Mouse (Mus musculus) myocyte (in vitro differentiated cells): ENCODE results near the gene Tnfrsf13b.

ENCODE experiments used
- CEBPB ChIP-seq: IDR thresholded peaks from 2 replicates; pipeline ENCODE4 v1.6.1; 2011; ENCODE audit warnings: mild to moderate bottlenecking, moderate library complexity; ENCODE audit not compliant: poor library complexity, insufficient read depth, severe bottlenecking
- E2F4 ChIP-seq: IDR thresholded peaks from one replicate; pipeline ENCODE4 v1.6.1; 2011; ENCODE audit warnings: mild to moderate bottlenecking, control low read depth, moderate library complexity; ENCODE audit not compliant: insufficient read depth
- MAX ChIP-seq: IDR thresholded peaks from one replicate; pipeline ENCODE4 v1.6.1; 2011; ENCODE audit warnings: low read depth, mild to moderate bottlenecking, control low read depth
- MYOD1 ChIP-seq, 3 experiments: IDR thresholded peaks; one replicate each; pipeline ENCODE4 v1.6.1; 2011; ENCODE audit warnings: control low read depth in 2 of 3, low read depth in 2 of 3, mild to moderate bottlenecking in 2 of 3, moderate library complexity in 1 of 3; ENCODE audit not compliant: insufficient read length in 2 of 3, control insufficient read depth in 1 of 3
- MYOG ChIP-seq, 3 experiments: IDR thresholded peaks; one replicate each; pipeline ENCODE4 v1.6.1; 2011; ENCODE audit warnings: control low read depth in 2 of 3, low read depth in 2 of 3, mild to moderate bottlenecking in 2 of 3; ENCODE audit not compliant: insufficient read length in 2 of 3, control insufficient read depth in 1 of 3, insufficient read depth in 1 of 3
- POLR2A ChIP-seq: IDR thresholded peaks from one replicate; pipeline ENCODE4 v1.6.1; 2011; ENCODE audit warnings: low read depth, mild to moderate bottlenecking, control low read depth, moderate library complexity; ENCODE audit not compliant: insufficient read length
- POLR2AphosphoS2 ChIP-seq: IDR thresholded peaks from one replicate; pipeline ENCODE4 v1.6.1; 2011; ENCODE audit warnings: low read depth, control low read depth; ENCODE audit not compliant: insufficient read length
- REST ChIP-seq: IDR thresholded peaks from one replicate; pipeline ENCODE4 v1.6.1; 2011; ENCODE audit warnings: mild to moderate bottlenecking, control low read depth, moderate library complexity; ENCODE audit not compliant: insufficient read depth, insufficient read length
- SRF ChIP-seq: IDR thresholded peaks from one replicate; pipeline ENCODE4 v1.6.1; 2011; ENCODE audit warnings: low read depth; ENCODE audit not compliant: control insufficient read depth, insufficient read length
- TCF12 ChIP-seq: IDR thresholded peaks from one replicate; pipeline ENCODE4 v1.6.1; 2011; ENCODE audit warnings: mild to moderate bottlenecking, control low read depth; ENCODE audit not compliant: poor library complexity, insufficient read depth, severe bottlenecking
- TCF3 ChIP-seq: IDR thresholded peaks from one replicate; pipeline ENCODE4 v1.6.1; 2011; ENCODE audit warnings: low read depth, control low read depth; ENCODE audit not compliant: insufficient read length
- USF1 ChIP-seq: IDR thresholded peaks from one replicate; pipeline ENCODE4 v1.6.1; 2011; ENCODE audit warnings: low read depth, mild to moderate bottlenecking, control low read depth, moderate library complexity

GRCm38 (mm10) chr11:61108911-61109361 is 17.6 kb upstream of the Tnfrsf13b start:
- TF ChIP-seq POLR2A (no peak), MYOD1 (IDR thresholded peaks at IDR 0.05; ENCODE audit: control insufficient read depth in 1 of 3, insufficient read length in 2 of 3, low read depth in 2 of 3) (no peak), CEBPB (no peak), TCF12 (no peak), USF1 (no peak), MAX (no peak), E2F4 (no peak), POLR2AphosphoS2 (no peak), REST (no peak), MYOG (IDR thresholded peaks at IDR 0.05; ENCODE audit: control insufficient read depth in 1 of 3, insufficient read depth in 1 of 3, insufficient read length in 2 of 3, low read depth in 2 of 3) (no peak), SRF (no peak), TCF3 (no peak)
